Mouse (Mus musculus): ENCODE data around the gene Cdk14. TPM values are rescaled to one million over a fixed set of nuclear protein-coding genes. Genes with fewer than 3 reads are reported as not detected.

Gene Cdk14
- total RNA-seq, 2 experiments from 2014 or later: 0.11 to 0.23 TPM

DNA sequence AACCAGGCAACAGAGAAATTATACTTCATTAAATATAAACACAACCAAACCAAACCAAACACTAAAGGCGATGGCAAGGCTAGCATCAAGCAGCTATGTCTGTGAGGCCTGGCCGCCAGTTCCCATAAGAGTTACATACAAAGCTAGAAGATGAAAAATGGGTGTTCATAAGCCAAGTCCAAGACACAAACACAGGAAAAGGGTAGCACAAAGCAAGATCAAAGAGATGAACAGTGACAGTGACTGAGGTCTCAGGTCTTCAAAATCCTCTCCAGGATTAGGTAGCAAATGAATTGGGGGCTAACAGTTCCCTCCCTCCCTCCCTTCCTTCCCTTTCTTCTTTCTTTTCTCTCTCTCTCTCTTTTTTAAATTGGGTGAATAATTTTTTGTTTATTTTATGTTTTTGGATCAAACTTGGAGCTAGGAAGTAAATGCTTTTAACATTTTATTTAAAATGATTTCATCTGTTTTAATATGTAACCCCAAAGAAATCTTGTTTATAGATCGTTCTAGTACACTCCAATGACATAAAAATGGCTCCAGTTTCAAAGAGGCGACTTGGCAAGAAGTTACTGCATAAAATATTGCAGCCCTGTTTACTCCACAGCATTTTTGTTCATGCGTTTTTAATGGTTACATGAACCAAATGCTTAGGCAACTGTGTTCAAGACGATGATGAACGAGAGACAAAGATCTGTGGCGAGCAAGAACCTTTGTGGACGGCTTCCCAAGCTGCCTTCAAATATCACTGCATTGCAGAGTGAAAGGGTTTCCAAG lies 568.0 kb downstream of the Cdk14 start:
- ATAC-seq (replicated peaks; ENCODE audit: low FRiP score, low TSS enrichment, poor library complexity, severe bottlenecking): no peak

DNA sequence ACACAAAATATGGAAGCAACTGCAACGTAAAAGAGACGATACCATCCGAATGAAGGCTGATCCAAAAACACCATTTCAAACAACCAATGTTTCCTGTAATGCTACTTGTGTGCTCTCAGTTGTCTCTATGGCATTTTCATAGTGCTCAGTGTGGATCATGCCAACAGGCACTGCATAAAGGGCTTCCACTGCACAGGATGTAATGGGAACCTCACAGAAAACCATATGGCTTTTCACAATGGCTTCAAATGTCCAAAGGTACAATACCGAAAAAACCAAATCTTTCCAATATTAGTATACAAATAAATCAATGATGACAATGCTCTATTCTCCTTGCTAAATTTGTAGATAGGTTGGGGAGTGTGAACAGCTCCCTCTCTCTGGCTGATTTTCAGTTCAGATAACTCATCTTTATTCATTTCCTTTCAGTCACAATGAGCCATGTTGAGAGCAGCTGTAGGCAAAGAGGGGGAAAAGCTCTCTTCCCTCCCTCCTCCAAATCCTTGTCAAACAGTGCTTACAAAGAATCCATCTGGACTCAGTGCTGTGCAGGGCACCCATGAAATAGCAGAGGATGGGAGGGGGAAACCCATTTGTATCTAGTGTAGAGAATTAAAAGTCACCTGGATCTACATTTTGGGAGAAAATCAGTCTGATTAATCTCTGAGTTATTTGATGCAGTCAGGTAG lies 568.7 kb downstream of the Cdk14 start:
- no peak for ATAC-seq (replicated peaks; ENCODE audit: low FRiP score, low TSS enrichment, poor library complexity, severe bottlenecking)

DNA sequence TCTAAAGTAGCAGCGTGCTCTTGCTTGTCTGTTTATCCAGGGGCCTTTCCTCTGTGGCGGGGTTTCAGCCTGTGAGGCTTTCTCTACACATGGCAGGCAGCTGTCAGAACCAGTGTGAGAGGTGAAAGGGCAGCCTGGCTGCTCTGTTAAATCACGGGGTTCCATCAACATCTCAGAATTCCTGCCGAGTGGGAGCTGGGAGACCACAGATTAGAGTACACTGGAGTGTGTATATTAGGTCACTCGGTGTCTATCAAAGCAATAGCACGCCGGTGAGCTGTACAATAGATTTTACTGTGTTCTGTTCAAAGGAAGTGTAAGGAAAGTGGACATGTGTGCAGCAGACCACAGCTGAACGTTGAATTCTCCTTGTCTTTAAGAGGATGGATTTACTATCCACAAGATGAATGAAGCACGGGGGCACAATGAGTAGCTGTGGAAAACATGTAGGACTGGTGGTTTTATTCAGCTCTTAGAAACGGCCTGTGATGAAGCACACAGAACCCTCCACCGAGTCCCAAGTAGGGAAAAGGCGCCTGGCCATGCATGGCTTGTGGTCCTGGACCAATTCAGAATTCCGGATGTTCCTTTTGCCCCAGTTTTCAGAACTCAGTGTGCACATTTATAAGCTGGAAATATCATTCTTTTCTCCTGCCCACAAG lies 585.2 kb downstream of the Cdk14 start:
- no peak for ATAC-seq (replicated peaks; ENCODE audit: low FRiP score, low TSS enrichment, poor library complexity, severe bottlenecking)

DNA sequence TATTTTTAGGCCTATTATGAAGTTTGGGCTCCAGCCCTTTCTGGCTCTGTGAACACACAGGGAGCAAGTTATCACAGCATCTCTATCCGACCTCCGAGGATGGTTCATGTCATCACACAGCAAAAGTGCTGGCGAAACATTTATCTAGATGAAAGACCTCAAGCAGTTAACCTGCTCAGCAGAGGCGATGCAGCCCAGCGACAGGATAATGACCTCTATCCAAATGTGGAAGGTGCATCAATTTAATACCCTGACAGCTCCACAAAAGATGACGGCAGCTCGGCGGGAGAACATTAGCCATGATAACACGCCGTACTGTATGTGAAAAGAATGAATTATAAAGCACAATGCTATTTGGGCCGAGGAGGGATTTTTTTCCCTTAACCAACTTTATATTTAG lies 586.2 kb downstream of the Cdk14 start:
- no peak for ATAC-seq (replicated peaks; ENCODE audit: low FRiP score, low TSS enrichment, poor library complexity, severe bottlenecking)

DNA sequence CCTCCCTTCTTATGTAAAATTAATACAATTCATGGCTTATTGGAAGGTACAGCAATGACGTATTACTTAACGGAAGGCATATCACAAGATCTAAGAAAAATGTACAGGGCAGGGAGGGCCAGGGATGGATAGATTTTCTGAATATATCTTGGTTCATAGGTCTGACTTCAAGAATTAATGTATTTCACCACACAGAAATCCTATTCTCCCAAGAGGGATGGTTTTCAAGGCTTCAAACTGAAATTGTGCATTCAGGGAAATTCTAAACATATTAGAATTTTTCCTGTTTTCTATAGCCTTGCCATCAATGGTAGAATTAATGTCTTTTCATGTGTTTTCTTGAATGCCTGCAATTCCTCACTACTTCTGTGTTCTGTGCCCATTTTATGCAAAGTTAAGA lies 593.2 kb downstream of the Cdk14 start:
- no peak for ATAC-seq (replicated peaks; ENCODE audit: low FRiP score, low TSS enrichment, poor library complexity, severe bottlenecking)

DNA sequence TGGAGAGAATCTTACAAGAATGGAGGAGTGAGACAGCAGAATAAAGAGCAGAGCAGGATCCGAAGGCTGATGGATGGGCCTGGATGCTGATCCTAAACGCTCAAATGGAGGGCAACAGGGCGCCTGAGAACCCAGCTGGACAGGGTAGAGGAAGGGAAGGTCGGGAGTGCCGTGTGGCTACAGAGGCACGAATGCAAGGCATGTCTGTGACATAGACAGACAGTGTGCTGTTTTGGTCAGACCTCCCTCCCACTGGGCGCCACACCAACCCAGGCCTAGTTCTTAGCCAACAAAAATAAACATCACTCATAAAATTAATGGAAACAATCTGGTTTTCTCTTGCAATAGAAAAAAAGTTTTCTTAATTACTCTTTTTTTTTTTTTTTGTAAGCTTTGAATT lies 594.2 kb downstream of the Cdk14 start:
- no peak for ATAC-seq (replicated peaks; ENCODE audit: low FRiP score, low TSS enrichment, poor library complexity, severe bottlenecking)

DNA sequence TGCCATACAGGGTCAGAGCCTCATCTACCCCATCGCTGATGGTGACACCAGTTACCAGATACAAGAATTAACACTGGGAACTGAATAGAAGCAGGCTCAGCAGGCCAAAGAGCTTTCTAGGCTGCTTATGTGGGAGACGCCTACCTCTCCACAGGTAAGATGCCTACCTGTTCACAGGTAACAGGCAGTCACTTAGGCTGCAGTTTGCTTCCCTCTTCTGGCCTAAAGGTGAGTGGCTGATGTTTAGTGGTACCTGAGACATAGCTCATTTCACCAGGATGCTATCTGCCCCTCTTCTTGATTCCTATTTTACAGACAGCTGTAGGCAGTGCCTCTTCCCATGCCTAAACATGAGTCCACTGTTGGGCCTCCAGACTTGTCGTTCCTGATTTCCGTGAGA lies 595.0 kb downstream of the Cdk14 start:
- ATAC-seq (replicated peaks; ENCODE audit: low FRiP score, low TSS enrichment, poor library complexity, severe bottlenecking): no peak

DNA sequence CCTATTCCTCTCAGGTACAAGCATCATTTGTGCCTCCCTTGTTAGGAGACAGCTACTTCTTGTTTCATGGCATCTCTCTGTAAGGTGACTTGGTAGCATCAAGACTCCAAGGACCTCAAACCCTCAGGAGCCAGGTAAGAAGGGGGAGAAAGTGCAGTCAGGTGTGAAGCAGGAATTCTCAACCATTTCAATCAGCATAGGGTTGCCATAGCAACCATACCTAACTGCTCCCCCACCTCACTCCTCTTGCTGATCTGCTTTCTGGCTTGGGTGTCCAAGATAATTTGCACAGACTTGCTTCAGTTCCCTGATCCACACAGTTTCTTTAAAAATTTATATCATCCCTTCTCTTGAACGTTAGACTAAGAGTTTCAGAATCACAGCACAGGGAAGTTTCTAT lies 595.9 kb downstream of the Cdk14 start:
- no peak for ATAC-seq (replicated peaks; ENCODE audit: low FRiP score, low TSS enrichment, poor library complexity, severe bottlenecking)

DNA sequence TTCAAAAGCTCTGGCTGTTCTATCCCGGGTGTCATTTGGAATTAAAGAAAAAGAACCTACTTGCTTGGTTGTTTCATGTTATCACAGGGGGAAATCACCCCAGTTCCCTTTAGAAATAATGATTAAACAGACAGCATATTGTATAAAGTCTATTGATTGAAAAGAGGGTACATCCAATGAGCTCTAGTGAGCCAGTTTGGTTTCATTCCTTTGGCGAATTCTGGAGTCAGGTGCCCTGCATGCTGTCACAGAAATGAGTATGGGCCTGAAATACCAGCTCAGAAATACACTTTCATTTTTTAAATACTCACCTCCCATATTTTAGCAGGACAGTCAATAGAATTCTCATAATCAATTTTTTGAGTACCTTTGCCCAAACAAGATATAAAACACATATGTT lies 598.1 kb downstream of the Cdk14 start:
- ATAC-seq (replicated peaks; ENCODE audit: low FRiP score, low TSS enrichment, poor library complexity, severe bottlenecking): no peak

DNA sequence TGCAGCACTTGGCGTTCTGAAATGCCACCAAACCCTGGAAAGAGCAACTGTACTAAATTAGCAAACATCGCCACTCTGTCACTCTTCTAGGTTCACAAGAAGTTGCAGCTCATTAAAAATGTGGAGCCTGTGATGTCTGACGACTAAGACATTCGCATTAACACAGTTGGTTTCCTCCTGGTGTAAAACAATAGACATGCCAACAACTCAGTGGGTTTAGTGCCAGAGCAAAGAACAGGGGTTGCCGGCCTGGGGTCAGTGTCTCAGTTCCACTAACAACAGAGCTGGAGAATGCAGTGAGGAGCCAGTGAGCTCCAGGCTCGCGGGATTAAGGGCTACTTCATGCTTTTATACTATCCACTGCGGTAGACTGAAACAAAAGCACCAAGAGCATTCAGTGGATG lies 598.7 kb downstream of the Cdk14 start:
- ATAC-seq (replicated peaks; ENCODE audit: low FRiP score, low TSS enrichment, poor library complexity, severe bottlenecking): no peak

DNA sequence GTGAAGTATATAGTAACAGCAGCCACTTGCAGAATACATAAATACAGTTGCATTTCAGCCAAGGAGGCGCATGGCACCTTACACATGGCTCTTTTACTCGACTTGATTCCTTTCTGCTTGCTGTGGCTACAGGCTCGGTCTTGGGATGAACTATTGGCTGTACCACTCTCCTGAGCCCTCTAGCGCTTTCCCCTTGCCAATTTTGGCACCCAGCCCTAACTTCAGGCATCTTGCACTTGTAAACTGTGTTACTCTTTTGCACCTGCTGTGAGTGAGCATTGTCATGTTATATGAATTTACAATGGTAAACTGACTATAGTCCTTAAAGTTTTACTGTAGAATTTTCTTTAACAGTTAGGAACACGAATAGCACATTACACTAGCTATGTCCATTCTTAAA lies 603.1 kb downstream of the Cdk14 start:
- ATAC-seq (replicated peaks; ENCODE audit: low FRiP score, low TSS enrichment, poor library complexity, severe bottlenecking): no peak

DNA sequence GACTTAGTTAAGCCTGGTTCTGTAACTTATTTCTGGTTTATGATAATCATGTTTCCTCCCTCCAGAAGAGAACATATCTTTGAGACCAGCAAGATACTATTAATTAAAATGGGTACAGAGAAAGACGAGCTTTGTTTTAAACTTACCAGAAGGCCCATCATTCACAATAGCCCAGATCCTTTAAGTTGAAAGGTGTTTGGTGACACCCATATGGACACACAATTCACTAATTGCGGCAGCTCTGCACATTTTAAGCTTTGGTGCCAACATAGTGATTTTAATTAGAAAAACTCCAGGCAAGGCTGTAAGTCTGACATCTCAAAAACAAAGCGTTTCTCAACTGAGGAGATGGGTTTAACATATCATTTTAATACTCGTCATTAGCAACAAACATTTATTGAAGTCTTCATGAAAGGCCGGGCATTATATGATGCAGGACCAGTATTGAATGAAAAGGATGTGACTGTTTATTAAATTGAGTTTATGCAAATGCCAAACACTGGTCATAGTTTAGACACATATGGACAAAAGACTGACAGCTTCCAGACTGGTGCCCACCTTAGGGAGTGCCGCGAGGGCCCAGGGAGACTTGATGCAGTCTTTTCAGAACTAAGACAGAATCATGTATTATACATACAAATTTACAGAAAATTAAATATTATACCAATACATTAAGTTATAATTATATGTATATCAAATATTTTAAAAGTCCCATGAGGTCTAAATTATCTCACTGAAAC lies 605.5 kb downstream of the Cdk14 start:
- ATAC-seq (replicated peaks; ENCODE audit: low FRiP score, low TSS enrichment, poor library complexity, severe bottlenecking): no peak

DNA sequence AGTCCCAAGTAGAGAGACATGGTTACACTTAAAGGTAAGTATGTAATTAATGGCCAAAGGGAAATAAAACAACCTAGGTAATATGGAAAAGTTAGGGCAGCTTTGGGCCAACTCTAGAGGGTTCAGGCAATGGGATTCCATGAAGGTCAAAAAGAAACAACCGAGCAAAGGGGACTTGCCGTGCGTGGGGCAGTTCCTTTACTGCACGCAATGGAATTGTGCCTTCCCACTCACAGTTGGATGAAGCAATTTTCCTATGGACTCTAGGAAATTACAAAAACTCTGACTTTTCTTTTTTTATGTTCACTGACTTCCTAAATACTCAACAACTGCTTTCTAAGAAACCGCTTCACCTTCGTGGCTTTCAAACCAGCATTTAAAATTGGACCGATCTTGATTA lies 606.8 kb downstream of the Cdk14 start:
- no peak for ATAC-seq (replicated peaks; ENCODE audit: low FRiP score, low TSS enrichment, poor library complexity, severe bottlenecking)

DNA sequence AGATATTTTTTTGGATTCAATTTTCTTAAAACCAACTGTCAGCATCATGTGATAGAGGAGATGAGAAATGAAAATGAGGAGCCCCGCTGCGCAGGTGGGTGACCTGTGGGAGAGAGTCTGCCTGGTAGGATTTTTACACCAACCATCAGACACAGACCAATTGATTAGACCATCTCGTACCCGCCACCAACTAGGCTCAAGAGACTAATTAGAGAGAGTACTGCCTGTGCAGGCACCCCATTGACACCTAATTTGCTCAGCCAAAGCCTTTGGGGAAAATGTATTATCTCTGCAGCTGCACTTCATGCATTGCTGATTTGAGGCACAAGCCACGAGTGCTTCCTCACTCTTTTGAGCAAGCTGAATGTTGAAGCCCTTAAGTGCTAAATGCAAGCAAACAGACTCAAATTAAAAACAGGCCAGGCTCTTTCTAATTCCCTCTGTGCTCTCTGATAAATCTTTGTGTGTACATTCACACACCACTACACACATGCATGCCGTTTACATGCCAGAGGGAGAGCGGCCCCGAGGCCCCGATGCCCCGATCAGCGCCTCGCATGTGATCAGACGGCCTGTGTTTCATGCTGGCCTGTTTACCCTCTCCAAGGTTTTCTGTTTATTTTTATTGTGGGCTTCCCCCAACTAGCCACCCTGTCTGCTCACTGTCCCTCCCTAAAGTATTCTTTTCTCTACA lies 607.9 kb downstream of the Cdk14 start:
- no peak for ATAC-seq (replicated peaks; ENCODE audit: low FRiP score, low TSS enrichment, poor library complexity, severe bottlenecking)

DNA sequence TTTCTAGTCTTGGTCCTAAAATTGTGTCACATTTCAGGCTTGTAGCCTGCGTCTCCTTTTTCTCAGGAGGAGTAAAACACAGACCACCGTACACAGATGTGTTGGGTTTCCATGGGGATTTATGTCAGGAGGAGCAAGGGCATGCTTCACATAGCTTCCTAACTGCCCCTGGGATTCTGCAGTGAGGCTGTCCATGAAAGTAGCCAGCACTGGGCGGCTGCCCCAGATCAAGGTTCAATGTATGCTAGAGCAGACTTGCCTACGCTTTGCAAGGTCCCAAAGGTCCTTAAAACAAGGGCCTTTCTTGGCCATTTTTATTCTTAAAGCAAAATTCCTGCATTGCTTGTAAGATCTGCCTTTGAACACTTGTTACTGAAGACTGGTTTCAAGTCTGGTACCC lies 614.9 kb downstream of the Cdk14 start:
- no peak for ATAC-seq (replicated peaks; ENCODE audit: low FRiP score, low TSS enrichment, poor library complexity, severe bottlenecking)

DNA sequence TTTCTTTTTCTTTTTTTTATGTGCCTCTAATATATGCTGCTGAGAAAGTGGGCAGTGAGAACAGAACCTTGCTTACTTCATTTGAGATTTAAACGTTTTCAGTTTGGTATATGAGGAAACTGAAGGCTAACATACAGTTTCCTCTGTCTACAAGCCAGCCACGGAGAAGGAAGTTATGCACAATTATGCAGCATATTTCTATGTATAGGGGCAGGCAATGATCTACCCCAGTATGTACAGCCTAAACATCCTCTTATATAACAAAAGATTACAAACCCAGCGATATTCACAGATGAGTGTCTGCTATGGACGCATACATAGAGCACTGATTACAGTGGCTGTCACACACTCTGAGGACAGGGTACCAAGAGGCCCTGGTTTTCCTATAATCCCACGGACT lies 616.4 kb downstream of the Cdk14 start:
- no peak for ATAC-seq (replicated peaks; ENCODE audit: low FRiP score, low TSS enrichment, poor library complexity, severe bottlenecking)

DNA sequence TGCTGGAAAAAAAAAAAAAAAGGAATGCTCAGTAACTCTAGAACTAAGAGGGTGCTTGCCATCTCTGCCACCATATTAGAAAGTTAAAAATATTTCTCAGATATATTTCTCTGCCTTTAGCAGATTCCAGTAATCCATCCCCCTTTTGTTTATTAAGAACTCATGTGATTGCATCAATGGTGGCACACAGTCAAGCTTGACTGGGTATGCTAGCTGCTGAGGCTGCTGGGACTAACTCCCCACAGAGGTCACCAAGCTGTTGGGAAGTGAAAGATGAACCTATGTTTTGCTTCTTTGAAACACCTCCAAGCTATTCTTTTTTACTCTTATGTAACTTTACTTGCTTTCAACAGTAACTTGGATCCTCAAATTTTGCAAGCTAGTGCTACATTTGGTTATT lies 618.1 kb downstream of the Cdk14 start:
- no peak for ATAC-seq (replicated peaks; ENCODE audit: low FRiP score, low TSS enrichment, poor library complexity, severe bottlenecking)

DNA sequence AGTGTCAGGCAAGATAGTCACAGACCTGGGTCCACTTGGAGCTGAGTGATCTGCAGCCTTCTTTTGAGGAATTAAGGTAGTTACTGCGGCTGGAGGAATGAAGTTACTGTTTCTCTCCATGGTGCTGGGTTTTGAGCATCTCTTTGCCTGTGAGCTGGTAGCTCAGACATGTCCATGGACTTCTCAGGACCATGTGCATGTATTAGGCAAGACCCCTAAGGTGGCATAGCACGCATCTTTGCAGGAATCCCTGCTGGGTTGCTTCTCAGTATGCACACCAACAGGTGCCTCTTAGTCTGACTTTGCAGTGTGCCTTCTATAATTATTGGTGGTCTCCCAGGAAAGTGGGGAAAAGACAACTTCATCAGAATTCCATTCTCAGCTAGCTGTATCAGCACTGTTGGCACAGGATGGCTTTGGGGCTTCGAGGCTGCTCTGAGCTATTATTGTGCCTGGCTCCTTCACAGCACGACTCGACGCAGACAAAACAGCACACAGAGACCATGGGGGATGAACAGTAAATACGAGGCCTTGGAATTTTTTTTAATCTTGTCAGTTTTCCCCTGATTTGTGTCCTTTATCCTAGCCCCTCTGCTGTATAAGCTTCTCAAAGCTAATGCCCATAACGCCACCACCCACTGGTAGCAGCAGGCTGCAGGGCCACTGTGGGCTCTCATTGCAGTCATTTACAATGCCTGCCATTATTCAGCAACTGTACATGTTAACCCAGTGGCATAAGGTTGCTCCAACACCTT lies 618.8 kb downstream of the Cdk14 start:
- ATAC-seq (replicated peaks; ENCODE audit: low FRiP score, low TSS enrichment, poor library complexity, severe bottlenecking): no peak

DNA sequence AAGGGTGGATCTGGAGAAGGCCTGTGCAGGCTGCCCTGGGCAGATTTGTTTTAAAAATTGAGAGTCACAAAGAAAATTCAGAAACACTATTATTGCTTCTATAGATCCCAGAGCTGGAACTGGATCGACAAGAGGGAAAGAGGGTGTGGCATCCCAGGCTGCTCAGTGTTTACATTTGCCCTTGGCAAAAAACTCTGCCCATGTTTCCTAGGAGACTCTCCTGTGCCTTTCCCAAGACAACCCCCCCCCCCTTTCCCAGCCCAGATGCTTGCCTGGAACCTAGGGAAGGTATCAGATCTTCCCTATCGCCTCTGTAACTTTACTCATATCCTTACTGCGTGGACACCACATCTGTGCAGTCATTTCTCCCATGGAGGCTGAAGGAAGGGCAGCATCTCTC lies 628.9 kb downstream of the Cdk14 start:
- no peak for ATAC-seq (replicated peaks; ENCODE audit: low FRiP score, low TSS enrichment, poor library complexity, severe bottlenecking)

Data from megakaryocyte-erythroid progenitor cell, adult 5-6 weeks (primary cell).